Mouse (Mus musculus): ENCODE data around the gene Tsfm. TPM values are rescaled to one million over a fixed set of nuclear protein-coding genes. Genes with fewer than 3 reads are reported as not detected.

The Tsfm gene
- total and polyA plus RNA-seq, 3 experiments: 53.0 to 88.9 (median 78.0) TPM

GRCm38 (mm10) chr10:126977076-126977475 lies 53.6 kb downstream of the Tsfm start:
- DNase-seq (ENCODE audit: extremely low read depth): no peak
- dilution Hi-C loops (cut with MboI; ENCODE audit: extremely low pct_ligation_motif_present, extremely low pct_unique_long_range_greater_than_20kb, low sequenced_read_pairs): no loop called here
- no peak overlapping the region for H3K4me2 ChIP-seq (ENCODE audit: insufficient read depth, low read depth, poor library complexity, severe bottlenecking)
- H3K9ac ChIP-seq (ENCODE audit: insufficient read depth, low read depth): no peak overlapping the region
- no peak overlapping the region for H3K27ac ChIP-seq (ENCODE audit: insufficient read depth, low read depth)
- H3K9me3 ChIP-seq (replicated peaks; ENCODE audit: low read length): no peaks in the 10 kb centered on the region
- peaks cover 28% of the 10 kb centered on the region for H3K27me3 ChIP-seq (replicated peaks)
- TF ChIP-seq TCF12 (IDR thresholded peaks at IDR 0.05; ENCODE audit: low read depth, low read length): no peak
- TF ChIP-seq HCFC1 (IDR thresholded peaks at IDR 0.05; ENCODE audit: low read depth, low read length): no peak
- no peak for TF ChIP-seq MYC (IDR thresholded peaks at IDR 0.05; ENCODE audit: low read depth, low read length)
- TF ChIP-seq PAX5 (IDR thresholded peaks at IDR 0.05; ENCODE audit: low read length): no peak
- TF ChIP-seq UBTF (IDR thresholded peaks at IDR 0.05; ENCODE audit: low read depth, low read length): no peak
- TF ChIP-seq ELF1 (IDR thresholded peaks at IDR 0.05; ENCODE audit: low read depth, low read length): no peak
- TF ChIP-seq JUND (conservative IDR thresholded peaks at IDR 0.05; ENCODE audit: low read depth, low read length): no peak
- TF ChIP-seq MAFK (IDR thresholded peaks at IDR 0.05; ENCODE audit: insufficient replicate concordance, low read length): no peak
- H3K36me3 ChIP-seq (replicated peaks in 1 of 2; ENCODE audit: control insufficient read depth in 1 of 2, insufficient read depth in 1 of 2, low read length in 1 of 2): peaks cover 2 to 3% of the 10 kb centered on the region in 2 experiments
- in situ Hi-C loops (cut with MboI; ENCODE audit: low pct_ligation_motif_present, low pct_unique_long_range_greater_than_20kb, low sequenced_read_pairs): no loop called here
- H3K4me1 ChIP-seq (ENCODE audit: control insufficient read depth in 1 of 2, insufficient read depth in 2 of 2): peaks cover 7 to 22% of the 10 kb centered on the region in 2 experiments
- H3K79me2 ChIP-seq (replicated peaks; ENCODE audit: control insufficient read depth, extremely low read depth, insufficient read depth, poor library complexity, severe bottlenecking): peaks cover 22% of the 10 kb centered on the region
- no peak overlapping the region for H3K4me3 ChIP-seq (replicated peaks in 1 of 3; ENCODE audit: low read depth in 2 of 3, low read length in 2 of 3, poor library complexity in 1 of 3)

- H3K9me3 ChIP-seq (replicated peaks; ENCODE audit: low read length): no peaks in the 10 kb centered on the region
- dilution Hi-C loops (cut with MboI; ENCODE audit: extremely low pct_ligation_motif_present, extremely low pct_unique_long_range_greater_than_20kb, low sequenced_read_pairs): no loop called here
These were observed 54.9 kb downstream of the Tsfm start for GRCm38 (mm10) chr10:126975706-126976105.

GRCm38 (mm10) chr10:126972988-126973387 lies 57.7 kb downstream of the Tsfm start:
- Histone ChIP-seq H3K27me3 (replicated peaks) (peaks cover 28% of the 10 kb centered on the region), H3K27ac (ENCODE audit: insufficient read depth, low read depth) (no peak overlapping the region), H3K36me3 (replicated peaks in 1 of 2; ENCODE audit: control insufficient read depth in 1 of 2, insufficient read depth in 1 of 2, low read length in 1 of 2) (no peaks in the 10 kb centered on the region), H3K79me2 (replicated peaks; ENCODE audit: control insufficient read depth, extremely low read depth, insufficient read depth, poor library complexity, severe bottlenecking) (no peaks in the 10 kb centered on the region), H3K4me2 (ENCODE audit: insufficient read depth, low read depth, poor library complexity, severe bottlenecking) (no peak overlapping the region), H3K9me3 (replicated peaks; ENCODE audit: low read length) (no peaks in the 10 kb centered on the region), H3K9ac (ENCODE audit: insufficient read depth, low read depth) (no peak overlapping the region), H3K4me1 (ENCODE audit: control insufficient read depth in 1 of 2, insufficient read depth in 2 of 2) (peaks cover 0 to 3% of the 10 kb centered on the region in 2 experiments; a peak in 3 of 4 replicates), H3K4me3 (replicated peaks in 1 of 3; ENCODE audit: low read depth in 2 of 3, low read length in 2 of 3, poor library complexity in 1 of 3) (no peak overlapping the region)
- no peak for TF ChIP-seq ZMIZ1 (IDR thresholded peaks at IDR 0.05; ENCODE audit: low read depth, low read length)
- dilution Hi-C loops (cut with MboI; ENCODE audit: extremely low pct_ligation_motif_present, extremely low pct_unique_long_range_greater_than_20kb, low sequenced_read_pairs): no loop called here
- no peak for DNase-seq (ENCODE audit: extremely low read depth)
- in situ Hi-C loops (cut with MboI; ENCODE audit: low pct_ligation_motif_present, low pct_unique_long_range_greater_than_20kb, low sequenced_read_pairs): no loop called here

More at GRCm38 (mm10) chr10:126975706-126976105, 54.9 kb downstream of the Tsfm start:
- Histone ChIP-seq H3K79me2 (replicated peaks; ENCODE audit: control insufficient read depth, extremely low read depth, insufficient read depth, poor library complexity, severe bottlenecking) (peaks cover 12% of the 10 kb centered on the region), H3K4me3 (replicated peaks in 1 of 3; ENCODE audit: low read depth in 2 of 3, low read length in 2 of 3, poor library complexity in 1 of 3) (no peak overlapping the region), H3K27me3 (replicated peaks) (peaks cover 28% of the 10 kb centered on the region), H3K27ac (ENCODE audit: insufficient read depth, low read depth) (no peak overlapping the region), H3K36me3 (replicated peaks in 1 of 2; ENCODE audit: control insufficient read depth in 1 of 2, insufficient read depth in 1 of 2, low read length in 1 of 2) (peaks cover 0 to 2% of the 10 kb centered on the region in 2 experiments), H3K9ac (ENCODE audit: insufficient read depth, low read depth) (no peak overlapping the region), H3K4me2 (ENCODE audit: insufficient read depth, low read depth, poor library complexity, severe bottlenecking) (no peak overlapping the region), H3K4me1 (ENCODE audit: control insufficient read depth in 1 of 2, insufficient read depth in 2 of 2) (peaks cover 4 to 15% of the 10 kb centered on the region in 2 experiments)
- in situ Hi-C loops (cut with MboI; ENCODE audit: low pct_ligation_motif_present, low pct_unique_long_range_greater_than_20kb, low sequenced_read_pairs): no loop called here
- DNase-seq (ENCODE audit: extremely low read depth): no peak
- TF ChIP-seq MAZ (IDR thresholded peaks at IDR 0.05; ENCODE audit: low read depth, low read length) (no peak), ELF1 (IDR thresholded peaks at IDR 0.05; ENCODE audit: low read depth, low read length) (no peak), USF2 (conservative IDR thresholded peaks at IDR 0.05; ENCODE audit: low read depth, low read length) (no peak)

Measured in CH12.LX (cell line).